Mouse (Mus musculus) spleen, adult 2 months (tissue): ENCODE measurements at regions not wholly inside any gene's neighbourhood (a gene's known extent, or its start where the extent isn't known, plus 50 kb on each side); places are given as distances from the start of the nearest gene placed in this dataset.

Experiments used
- DNase-seq, 2 experiments: peaks; one replicate each; pipeline versions ENCODE4 v3.0.0 to v3.0.0-alpha.2; 2012 to 2021; ENCODE audit warnings: low spot score in 2 of 2, low read depth in 1 of 2
- H3K27ac ChIP-seq: fragments of 200-500 bp; 2 replicates; pipeline ENCODE4 v1.5.1; 2012; ENCODE audit warnings: low read length, inconsistent platforms; ENCODE audit not compliant: insufficient read depth
- H3K27me3 ChIP-seq: fragments of 200-500 bp; 2 replicates; pipeline ENCODE4 v1.6.1; 2012; ENCODE audit warnings: mild to moderate bottlenecking, moderate library complexity, low read length, inconsistent platforms; ENCODE audit not compliant: control insufficient read depth, insufficient read depth
- H3K36me3 ChIP-seq: fragments of 200-500 bp; 2 replicates; pipeline ENCODE4 v1.6.1; 2012; ENCODE audit warnings: mild to moderate bottlenecking, low read length, inconsistent platforms; ENCODE audit not compliant: control insufficient read depth, insufficient read depth
- H3K4me1 ChIP-seq: fragments of 200-500 bp; 2 replicates; pipeline ENCODE4 v1.6.1; 2011; ENCODE audit warnings: inconsistent platforms; ENCODE audit not compliant: control insufficient read depth, insufficient read depth, insufficient read length
- H3K4me3 ChIP-seq: fragments of 200-500 bp; 2 replicates; pipeline ENCODE4 v1.5.1; 2011; ENCODE audit warnings: mild to moderate bottlenecking, inconsistent platforms; ENCODE audit not compliant: insufficient read depth, insufficient read length; ENCODE audit errors: extremely low read depth
- CTCF ChIP-seq: fragments of 200-500 bp; IDR thresholded peaks from 2 replicates; pipeline ENCODE4 v1.5.1; 2011; ENCODE audit warnings: mild to moderate bottlenecking, inconsistent platforms; ENCODE audit not compliant: insufficient read depth, insufficient read length, insufficient replicate concordance; ENCODE audit errors: extremely low read depth
- POLR2A ChIP-seq: fragments of 200-500 bp; IDR thresholded peaks from 2 replicates; pipeline ENCODE4 v1.6.1; 2011; ENCODE audit warnings: low read depth, low read length, inconsistent platforms
- WGBS: fragments of 180-500 bp; shearing (Covaris S2); methylation state at CpG from one replicate; pipeline ENCODE4 v1.1.7; 2018; 5-methylcytosine and 5-hydroxymethylcytosine counted together

- WGBS, result 93% methylated on average over 32 of the region's 32 CpGs
- TF ChIP-seq POLR2A, result no peak
- no peak for TF ChIP-seq CTCF
Observed at GRCm38 (mm10) chr6:143437367-143438271, 270.6 kb downstream of the Etnk1 start.

DNA sequence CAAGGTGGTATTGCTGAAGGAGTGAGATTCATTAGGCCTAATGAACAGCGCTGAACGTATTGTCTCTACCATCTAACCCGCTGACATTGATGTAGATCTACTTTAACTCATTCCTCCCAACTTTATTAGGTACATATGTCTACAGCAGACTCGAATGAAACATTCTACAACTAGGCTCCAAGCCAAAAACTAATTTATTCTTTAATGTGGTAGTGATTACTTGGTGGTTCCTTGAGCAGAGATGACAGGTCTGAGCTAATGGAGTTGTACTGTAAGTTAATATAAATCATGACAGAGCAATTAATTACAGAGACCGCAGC is 271.2 kb downstream of the Etnk1 start:
- Histone ChIP-seq H3K27ac (no peak overlapping the region), H3K36me3 (no peaks in the 10 kb centered on the region), H3K4me3 (no peak overlapping the region), H3K27me3 (no peaks in the 10 kb centered on the region), H3K4me1 (no peaks in the 10 kb centered on the region)
- DNase-seq, result no peak
- TF ChIP-seq CTCF (no peak), POLR2A (no peak)
- WGBS, result 87% methylated on average over 5 of the region's 5 CpGs

More at GRCm38 (mm10) chr6:143437367-143438271, 270.6 kb downstream of the Etnk1 start:
- no peak for DNase-seq
- no peaks in the 10 kb centered on the region for H3K36me3 ChIP-seq
- H3K4me1 ChIP-seq, result no peaks in the 10 kb centered on the region
- H3K4me3 ChIP-seq, result no peak overlapping the region
- H3K27ac ChIP-seq, result no peak overlapping the region
- H3K27me3 ChIP-seq, result no peaks in the 10 kb centered on the region

GRCm38 (mm10) chr6:143439484-143439883 is 272.5 kb downstream of the Etnk1 start:
- TF ChIP-seq CTCF, result no peak
- TF ChIP-seq POLR2A, result no peak
- 93% methylated on average over 10 of the region's 10 CpGs for WGBS

GRCm38 (mm10) chr6:143440237-143440950 is 273.4 kb downstream of the Etnk1 start:
- 82% methylated on average over 15 of the region's 15 CpGs for WGBS
- TF ChIP-seq CTCF, result no peak
- no peak for TF ChIP-seq POLR2A
- no peak overlapping the region for H3K27ac ChIP-seq
- no peaks in the 10 kb centered on the region for H3K27me3 ChIP-seq
- H3K36me3 ChIP-seq, result no peaks in the 10 kb centered on the region
- no peak for DNase-seq
- no peak overlapping the region for H3K4me3 ChIP-seq
- no peaks in the 10 kb centered on the region for H3K4me1 ChIP-seq

More at GRCm38 (mm10) chr6:143439484-143439883, 272.5 kb downstream of the Etnk1 start:
- DNase-seq, result no peak
- H3K4me3 ChIP-seq, result no peak overlapping the region
- H3K27me3 ChIP-seq, result no peaks in the 10 kb centered on the region
- no peak overlapping the region for H3K27ac ChIP-seq
- H3K4me1 ChIP-seq, result no peaks in the 10 kb centered on the region
- H3K36me3 ChIP-seq, result no peaks in the 10 kb centered on the region

GRCm38 (mm10) chr6:143442361-143442760 is 275.3 kb downstream of the Etnk1 start:
- Histone ChIP-seq H3K36me3 (no peaks in the 10 kb centered on the region), H3K4me1 (no peaks in the 10 kb centered on the region), H3K27ac (no peak overlapping the region), H3K4me3 (no peak overlapping the region), H3K27me3 (no peaks in the 10 kb centered on the region)
- DNase-seq, result no peak
- TF ChIP-seq POLR2A, result no peak
- TF ChIP-seq CTCF, result no peak
- 92% methylated on average over 8 of the region's 8 CpGs for WGBS

DNA sequence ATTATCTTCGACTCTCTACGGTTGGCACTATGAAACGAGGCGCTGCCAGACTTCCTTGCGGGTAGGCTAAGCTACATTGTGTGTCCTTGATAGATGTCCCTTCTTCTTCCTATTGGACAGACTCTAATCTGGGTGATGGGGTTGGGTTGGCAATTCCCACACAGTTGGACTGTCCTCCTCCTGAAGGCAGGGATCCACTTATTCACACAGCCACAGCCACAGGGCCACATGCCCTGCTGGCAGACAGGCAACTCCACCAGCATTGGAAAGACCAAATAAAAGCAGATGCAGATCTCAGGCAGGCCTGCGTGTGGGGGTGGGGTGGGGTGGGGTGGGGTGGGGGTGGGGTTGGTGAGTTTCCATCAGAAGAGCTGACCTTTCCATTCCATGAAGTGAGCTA is 276.4 kb downstream of the Etnk1 start:
- WGBS, result 95% methylated on average over 6 of the region's 6 CpGs

DNA sequence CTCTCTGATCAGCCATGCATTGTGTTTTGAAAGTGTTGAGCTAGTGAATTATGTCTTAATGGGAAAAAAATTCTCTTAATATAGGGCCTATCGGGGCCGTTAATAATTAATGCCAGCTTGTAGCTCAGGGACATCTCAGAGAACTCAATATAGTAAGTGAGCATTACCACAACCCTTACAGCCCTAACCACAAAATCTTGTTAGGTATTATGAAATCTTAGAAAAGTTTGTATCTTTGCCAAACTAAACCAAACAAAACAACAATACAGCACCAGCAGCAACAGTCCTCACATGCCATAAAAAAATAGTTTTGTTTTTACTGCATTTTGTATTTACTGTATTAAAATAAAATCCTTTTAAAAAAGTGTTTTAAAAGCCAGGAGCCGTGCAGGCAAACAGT is 277.8 kb downstream of the Etnk1 start:
- Histone ChIP-seq H3K27ac (no peak overlapping the region), H3K4me1 (no peaks in the 10 kb centered on the region), H3K36me3 (no peaks in the 10 kb centered on the region), H3K4me3 (no peak overlapping the region), H3K27me3 (no peaks in the 10 kb centered on the region)
- WGBS, result 77% methylated on average over 3 of the region's 3 CpGs
- DNase-seq, result no peak
- TF ChIP-seq POLR2A (no peak), CTCF (no peak)

More for the DNA sequence above, 276.4 kb downstream of the Etnk1 start:
- Histone ChIP-seq H3K4me1 (no peaks in the 10 kb centered on the region), H3K27me3 (no peaks in the 10 kb centered on the region), H3K4me3 (no peak overlapping the region), H3K36me3 (no peaks in the 10 kb centered on the region), H3K27ac (no peak overlapping the region)
- no peak for DNase-seq
- TF ChIP-seq POLR2A (no peak), CTCF (no peak)
